Mouse (Mus musculus): Measurements from ENCODE around the gene Pex10.

GRCm38 (mm10) chr4:155040696-155041095 is 26.1 kb upstream of the Pex10 start:
- no peak for TF ChIP-seq CTCF (IDR thresholded peaks at IDR 0.05; ENCODE audit: borderline replicate concordance, extremely low read depth, insufficient read depth, insufficient read length)
- TF ChIP-seq POLR2A (IDR thresholded peaks at IDR 0.05; ENCODE audit: borderline replicate concordance, extremely low read depth, insufficient read depth, insufficient read length, poor library complexity, severe bottlenecking) = no peak
